In the genomic region with DNA sequence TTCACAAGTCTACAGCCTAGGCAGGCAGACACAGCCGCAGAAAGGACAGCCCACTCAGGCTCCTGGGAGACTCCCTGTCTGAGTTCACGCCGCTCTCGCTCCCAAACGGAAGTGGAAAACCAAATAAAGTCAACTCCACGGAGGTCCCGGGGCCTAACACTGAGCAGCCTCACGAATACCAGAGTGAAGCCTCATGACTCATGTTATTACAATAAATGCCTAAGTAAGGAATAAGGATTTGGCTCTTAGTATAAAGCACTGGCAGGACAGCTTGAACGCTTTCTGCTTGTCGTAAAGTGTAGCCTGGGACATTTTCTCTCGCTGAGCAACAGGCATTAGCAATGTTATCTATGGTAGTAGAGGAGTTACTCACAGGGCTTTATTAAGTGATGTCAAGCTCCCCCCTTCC, we compare ENCODE assay signal across 8 mouse cellular contexts.
DNase-seq lines count a peak whose midpoint lies in the region; ATAC-seq lines count a peak whose summit lies in the region.

No protein-coding gene starts in this region.

- H3K4me1 ChIP-seq in liver, embryonic 11.5 days (replicated peaks; ENCODE audit: control insufficient read depth, insufficient read depth, low read length): peaks cover 5% of the 10 kb centered on the region
- H3K4me1 ChIP-seq in midbrain, embryonic 13.5 days (replicated peaks): peaks cover 9% of the 10 kb centered on the region

- intact Hi-C loops in heart, postnatal 25 days (cut with DNase I): no loop called here

- H3K4me3 ChIP-seq in liver, embryonic 11.5 days (ENCODE audit: low read depth, low read length): no peak overlapping the region
- H3K4me3 ChIP-seq in midbrain, embryonic 13.5 days (replicated peaks): no peak overlapping the region

- no peak overlapping the region for H3K4me2 ChIP-seq in liver, embryonic 11.5 days
- H3K4me2 ChIP-seq in midbrain, embryonic 13.5 days (replicated peaks): no peak overlapping the region

- DNase-seq in 3T3-L1 (ENCODE audit: low read depth, low spot score): peak; percentile 93
- DNase-seq in adipocyte (ENCODE audit: low spot score): peak; percentile 58
- peak; percentile 35 for DNase-seq in heart, postnatal 25 days (ENCODE audit: low spot score)
- DNase-seq in liver, embryonic 11.5 days (ENCODE audit: low spot score): peak; percentile 48
- DNase-seq in layer of hippocampus, postnatal 36 days: no peak

- peak overlapping the region; percentile 68 for H3K27ac ChIP-seq in liver, embryonic 11.5 days (ENCODE audit: low read depth, low read length)
- H3K27ac ChIP-seq in midbrain, embryonic 13.5 days: no peak overlapping the region

- no peak for ATAC-seq in liver, embryonic 11.5 days (replicated peaks; ENCODE audit: low FRiP score)
- no peak for ATAC-seq in CD4-positive, CD25-positive, alpha-beta regulatory T cell, adult 4 months
- ATAC-seq in midbrain, embryonic 13.5 days: no peak
- ATAC-seq in megakaryocyte, adult 5-6 weeks (ENCODE audit: poor library complexity, severe bottlenecking): no peak

- H3K9ac ChIP-seq in liver, embryonic 11.5 days (ENCODE audit: low read depth, low read length): no peak overlapping the region
- H3K9ac ChIP-seq in midbrain, embryonic 13.5 days (replicated peaks): no peak overlapping the region

- H3K27me3 ChIP-seq in liver, embryonic 11.5 days (replicated peaks; ENCODE audit: control insufficient read depth, insufficient read depth, low read length): peaks cover 11% of the 10 kb centered on the region
- peaks cover 24% of the 10 kb centered on the region for H3K27me3 ChIP-seq in midbrain, embryonic 13.5 days

- WGBS in liver, embryonic 11.5 days: 37% methylated on average over 11 of the region's 11 CpGs
- WGBS in midbrain, embryonic 13.5 days: 78% methylated on average over 11 of the region's 11 CpGs

- no peaks in the 10 kb centered on the region for H3K9me3 ChIP-seq in liver, embryonic 11.5 days (ENCODE audit: control insufficient read depth, low read length)
- H3K9me3 ChIP-seq in midbrain, embryonic 13.5 days: no peaks in the 10 kb centered on the region

- no peaks in the 10 kb centered on the region for H3K36me3 ChIP-seq in liver, embryonic 11.5 days (ENCODE audit: control insufficient read depth, insufficient read depth, low read length)
- H3K36me3 ChIP-seq in midbrain, embryonic 13.5 days: no peaks in the 10 kb centered on the region

Comparison
In these comparisons a context has a peak if more than half of its experiments do, and no peak if none do; other contexts are left out.
1. DNase-seq: peak in 3T3-L1 (single experiment), adipocyte (single experiment), heart, postnatal 25 days (single experiment) and liver, embryonic 11.5 days (single experiment); none in layer of hippocampus, postnatal 36 days (0 of 2).